Mouse (Mus musculus): ENCODE data around the gene Cpxm1.

GRCm38 (mm10) chr2:130374951-130375350 is 22.4 kb downstream of the Cpxm1 start:
- TF ChIP-seq GATA1 (IDR thresholded peaks at IDR 0.05; ENCODE audit: low read length) (no peak), TAL1 (IDR thresholded peaks at IDR 0.05; ENCODE audit: low read length) (no peak)

Data from erythroblast, embryonic 14.5 days (primary cell).